Mouse (Mus musculus) megakaryocyte, embryonic 14.5 days (primary cell): ENCODE results near the gene Rinl.

Experiments used
- FLI1 ChIP-seq: IDR thresholded peaks from 2 replicates; pipeline ENCODE4 v1.6.1; 2012; ENCODE audit warnings: low read length, inconsistent platforms, mixed read lengths
- GATA1 ChIP-seq: IDR thresholded peaks from 3 replicates; pipeline ENCODE4 v1.6.1; 2012; ENCODE audit warnings: mixed read lengths, low read length, inconsistent platforms, borderline replicate concordance

DNA sequence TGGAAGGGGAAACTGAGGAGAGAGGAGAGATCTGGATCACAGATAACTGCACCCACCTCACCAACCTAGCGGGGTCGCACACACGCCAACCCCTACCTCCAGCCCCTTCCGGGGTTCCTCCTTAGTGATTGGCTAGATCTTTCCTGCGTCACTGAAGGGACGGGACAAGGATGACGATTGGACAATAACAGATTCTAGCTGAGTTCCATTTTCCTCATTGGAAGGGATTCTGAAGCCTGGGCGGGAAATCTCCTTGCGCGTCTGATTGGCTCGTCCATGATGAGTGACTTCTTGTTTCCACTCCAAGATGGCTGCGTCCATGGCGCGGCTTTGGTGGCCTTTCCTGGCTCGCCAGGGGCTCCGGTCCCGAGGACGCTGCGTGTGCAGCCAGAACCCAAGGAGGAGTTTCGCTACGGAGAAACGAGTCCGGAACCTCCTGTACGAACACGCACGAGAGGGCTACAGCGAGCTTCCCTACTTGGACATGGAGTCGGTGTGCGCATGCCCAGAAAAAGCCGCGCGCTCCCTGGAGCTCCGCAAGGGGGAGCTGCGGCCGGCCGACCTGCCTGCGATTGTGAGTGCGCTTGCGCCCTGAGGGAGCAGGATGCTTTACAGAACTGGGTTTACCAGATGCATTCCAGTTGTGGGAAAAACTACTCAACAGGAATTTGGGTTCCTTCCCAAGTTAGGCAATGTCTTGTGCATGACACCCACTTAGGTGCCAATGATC is 46.9 kb upstream of the Rinl start, which contains the start of the genes Mrps12 and Sars2:
- TF ChIP-seq GATA1 (no peak), FLI1 (no peak)
